Mouse (Mus musculus) gastrocnemius, postnatal 4 days (tissue): ENCODE measurements around the gene Cdk13. TPM values are rescaled to one million over a fixed set of nuclear protein-coding genes. Genes with fewer than 3 reads are reported as not detected.

ENCODE experiments used
- microRNA-seq: library from miRNA; unstranded; fragments of <30 nt; microRNA quantifications from one replicate; pipeline ENCODE4 v1.2.0, GENCODE M21; 2021
- total RNA-seq, 2 experiments: library from RNA; stranded (reverse); gene quantifications; 2 replicates each; pipeline ENCODE4 v1.2.3; 2021

Gene Cdk13
- total RNA-seq, 2 experiments from 2014 or later, result 43.6 to 44.8 TPM

Small RNAs within 50 kb of the gene (microRNA-seq; reads per million reads assigned to microRNA genes)
- not detected for gene Mir466i

Other genes starting within 250 kb of the Cdk13 start
- gene Mplkip, start 109.9 kb downstream of the Cdk13 start, total RNA-seq, result 10 to 100 TPM; 15.1 to 16.4 TPM
- 1 to 10 TPM; 1.1 to 1.7 TPM for gene Sugct, start 109.5 kb downstream of the Cdk13 start, total RNA-seq
- gene Rala, start 139.1 kb upstream of the Cdk13 start, total RNA-seq, result 10 to 100 TPM; 37.0 to 47.3 TPM
- gene Yae1d1, start 188.3 kb upstream of the Cdk13 start, total RNA-seq, result 10 to 100 TPM; 18.7 to 21.7 TPM